21 mouse cellular contexts compared by ENCODE assay signal in the genomic region with DNA sequence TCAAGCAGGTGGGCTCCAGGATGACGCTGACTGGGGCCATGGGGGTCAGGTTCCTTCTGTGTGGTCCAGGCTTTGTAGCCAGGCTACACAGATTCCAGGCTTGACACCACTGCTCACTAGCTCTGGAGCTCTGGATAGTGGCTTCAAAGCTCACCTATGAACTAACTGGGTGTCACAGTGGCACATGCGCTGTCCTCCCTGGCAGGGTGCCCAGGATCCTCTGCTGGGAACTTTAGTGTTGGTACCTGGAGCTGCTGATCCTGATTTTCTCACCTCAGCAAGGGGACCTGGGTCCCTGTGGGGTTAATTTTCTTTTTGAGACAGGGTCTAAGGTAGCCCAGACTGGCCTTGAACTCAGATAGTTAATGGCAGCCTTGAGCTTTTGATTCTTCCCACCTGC.
A peak's percentile ranks its signal among the peaks of the same experiment; 100 is the strongest.
DNase-seq lines count a peak whose midpoint lies in the region; ATAC-seq and TF ChIP-seq lines count a peak whose summit lies in the region.
"Had no signal": no experiment of that assay in that cellular context is flagged by ENCODE, and none has a peak within 500 bp of the region (broad histone marks: within the 10 kb centered on the region; RNA-seq: fewer than 3 reads in every experiment).

No protein-coding gene starts in this region.

- no peak overlapping the region for H3K27ac ChIP-seq in liver, adult 2 months (replicated peaks; ENCODE audit: insufficient read depth, low read depth, low read length)
- no peak overlapping the region for H3K27ac ChIP-seq in liver, embryonic 12.5 days
- no peak overlapping the region for H3K27ac ChIP-seq in liver, embryonic 13.5 days
- H3K27ac ChIP-seq in liver, postnatal 0 days (ENCODE audit: low read depth): no peak overlapping the region
- H3K27ac ChIP-seq in liver, embryonic 11.5 days (ENCODE audit: low read depth, low read length): no peak overlapping the region

- no peaks in the 10 kb centered on the region for H3K27me3 ChIP-seq in liver, adult 2 months (ENCODE audit: control insufficient read depth, insufficient read depth, low read length)
- peaks cover 49% of the 10 kb centered on the region for H3K27me3 ChIP-seq in liver, embryonic 12.5 days (replicated peaks)
- peaks cover 26% of the 10 kb centered on the region for H3K27me3 ChIP-seq in liver, embryonic 13.5 days
- H3K27me3 ChIP-seq in liver, postnatal 0 days (ENCODE audit: insufficient read depth, low read length): no peaks in the 10 kb centered on the region
- H3K27me3 ChIP-seq in liver, embryonic 11.5 days (replicated peaks; ENCODE audit: control insufficient read depth, insufficient read depth, low read length): no peaks in the 10 kb centered on the region; the same call in 1 of the 2 replicates
- H3K27me3 ChIP-seq: Patski had no signal

- peak; percentile 53 to 69 for DNase-seq in kidney, postnatal 25 days
- DNase-seq in kidney, adult 8-10 months: no peak
- peak; percentile 50 for DNase-seq in liver, adult 2 months (ENCODE audit: extremely low read depth, low read depth, low spot score)
- DNase-seq in liver, embryonic 13.5 days: no peak
- no peak for DNase-seq in liver
- DNase-seq in liver, postnatal 0 days: peak; percentile 56
- no peak for DNase-seq in liver, embryonic 11.5 days (ENCODE audit: low spot score)
- DNase-seq: adrenal gland, adult 2 months; adrenal gland, adult 8-10 months; adrenal gland, postnatal 10 days; adrenal gland, postnatal 14 days; adrenal gland, postnatal 25 days; adrenal gland, postnatal 36 days; B cell, adult 2 months; cerebellum, adult 11 months; cerebellum, adult 11-12 months had no signal

- H3K4me2 ChIP-seq in liver, embryonic 12.5 days: no peak overlapping the region
- no peak overlapping the region for H3K4me2 ChIP-seq in liver, embryonic 13.5 days
- H3K4me2 ChIP-seq in liver, postnatal 0 days (ENCODE audit: low read depth, low read length): no peak overlapping the region
- H3K4me2 ChIP-seq in liver, embryonic 11.5 days: no peak overlapping the region

- no peaks in the 10 kb centered on the region for H3K79me2 ChIP-seq in liver, adult 2 months (ENCODE audit: control insufficient read depth, insufficient read depth, low read length)

- no peak overlapping the region for H3K4me3 ChIP-seq in liver, adult 2 months (ENCODE audit: insufficient read depth, low read depth, low read length)
- no peak overlapping the region for H3K4me3 ChIP-seq in liver, embryonic 12.5 days
- H3K4me3 ChIP-seq in liver, embryonic 13.5 days (replicated peaks): no peak overlapping the region
- no peak overlapping the region for H3K4me3 ChIP-seq in liver, postnatal 0 days (ENCODE audit: low read depth, low read length)
- no peak overlapping the region for H3K4me3 ChIP-seq in liver, embryonic 11.5 days (ENCODE audit: low read depth, low read length)

- TF ChIP-seq POLR2A in liver, adult 2 months (IDR thresholded peaks at IDR 0.05; ENCODE audit: extremely low read depth, insufficient read depth, low read length): no peak

- no peak for ATAC-seq in liver, embryonic 12.5 days
- no peak for ATAC-seq in liver, embryonic 13.5 days (ENCODE audit: low read depth)
- ATAC-seq in liver, postnatal 0 days: no peak
- no peak for ATAC-seq in liver, embryonic 11.5 days (replicated peaks; ENCODE audit: low FRiP score)
- ATAC-seq: activated CD4-positive, CD25-positive, alpha-beta regulatory T cell, adult 4 months; CD4-positive, CD25-positive, alpha-beta regulatory T cell, adult 4 months; Patski had no signal

- WGBS in liver, adult 2 months: 69% methylated on average over 2 of the region's 2 CpGs
- WGBS in liver, embryonic 12.5 days (ENCODE audit: insufficient replicate concordance): 85% methylated on average over 2 of the region's 2 CpGs
- WGBS in liver, embryonic 13.5 days (ENCODE audit: insufficient replicate concordance): 83% methylated on average over 2 of the region's 2 CpGs
- 84% methylated on average over 2 of the region's 2 CpGs for WGBS in liver, postnatal 0 days (ENCODE audit: insufficient replicate concordance)
- 81% methylated on average over 2 of the region's 2 CpGs for WGBS in liver, embryonic 11.5 days

- no peaks in the 10 kb centered on the region for H3K4me1 ChIP-seq in liver, adult 2 months (ENCODE audit: control insufficient read depth, insufficient read depth, low read length)
- peaks cover 63% of the 10 kb centered on the region for H3K4me1 ChIP-seq in liver, embryonic 12.5 days
- peaks cover 62% of the 10 kb centered on the region for H3K4me1 ChIP-seq in liver, embryonic 13.5 days (replicated peaks)
- peaks cover 13% of the 10 kb centered on the region for H3K4me1 ChIP-seq in liver, postnatal 0 days (ENCODE audit: insufficient read depth)
- peaks cover 30% of the 10 kb centered on the region for H3K4me1 ChIP-seq in liver, embryonic 11.5 days (replicated peaks; ENCODE audit: control insufficient read depth, insufficient read depth, low read length)

- no peaks in the 10 kb centered on the region for H3K9me3 ChIP-seq in liver, embryonic 12.5 days (replicated peaks)
- H3K9me3 ChIP-seq in liver, embryonic 13.5 days (replicated peaks): no peaks in the 10 kb centered on the region
- H3K9me3 ChIP-seq in liver, postnatal 0 days (ENCODE audit: low read length): no peaks in the 10 kb centered on the region
- no peaks in the 10 kb centered on the region for H3K9me3 ChIP-seq in liver, embryonic 11.5 days (ENCODE audit: control insufficient read depth, low read length)

- no peak for TF ChIP-seq EP300 in liver, postnatal 0 days (IDR thresholded peaks at IDR 0.05; ENCODE audit: low read depth)

- no peak overlapping the region for H3K9ac ChIP-seq in liver, adult 2 months (ENCODE audit: low read depth, low read length)
- H3K9ac ChIP-seq in liver, embryonic 12.5 days: no peak overlapping the region
- H3K9ac ChIP-seq in liver, embryonic 13.5 days: 0 out of 2 replicates have a peak overlapping the region, but pooled peaks have one; percentile 4
- H3K9ac ChIP-seq in liver, postnatal 0 days (replicated peaks): no peak overlapping the region
- H3K9ac ChIP-seq in liver, embryonic 11.5 days (ENCODE audit: low read depth, low read length): no peak overlapping the region

- TF ChIP-seq CTCF in liver, adult 2 months (IDR thresholded peaks at IDR 0.05; ENCODE audit: low read depth, low read length): no peak
- no peak for TF ChIP-seq CTCF in liver, postnatal 0 days (IDR thresholded peaks at IDR 0.05; ENCODE audit: low read depth)

- no peaks in the 10 kb centered on the region for H3K36me3 ChIP-seq in liver, adult 2 months (ENCODE audit: control insufficient read depth, insufficient read depth, low read length)
- H3K36me3 ChIP-seq in liver, embryonic 12.5 days: no peaks in the 10 kb centered on the region
- H3K36me3 ChIP-seq in liver, embryonic 13.5 days: no peaks in the 10 kb centered on the region
- no peaks in the 10 kb centered on the region for H3K36me3 ChIP-seq in liver, postnatal 0 days (replicated peaks; ENCODE audit: insufficient read depth, low read length)
- no peaks in the 10 kb centered on the region for H3K36me3 ChIP-seq in liver, embryonic 11.5 days (ENCODE audit: control insufficient read depth, insufficient read depth, low read length)
- H3K36me3 ChIP-seq: G1E had no signal

Comparison
In these comparisons a context has a peak if more than half of its experiments do, and no peak if none do; other contexts are left out.
1. DNase-seq: peak in kidney, postnatal 25 days (2 of 2), liver, adult 2 months (single experiment) and liver, postnatal 0 days (single experiment); none in kidney, adult 8-10 months (0 of 2), liver, embryonic 13.5 days (single experiment), liver (single experiment) and liver, embryonic 11.5 days (single experiment).